Mouse (Mus musculus) embryonic facial prominence, embryonic 11.5 days (tissue): Measurements from ENCODE around the gene Polr3h. TPM values are rescaled to one million over a fixed set of nuclear protein-coding genes. Genes with fewer than 3 reads are reported as not detected.

Source experiments
- ATAC-seq: fragments of 200-750 bp; cut with Nextera tagmentation; replicated peaks from 2 replicates; pipeline ENCODE4 v1.8.0; 2017; ENCODE audit warnings: low read depth; ENCODE audit not compliant: insufficient number of reproducible peaks, low FRiP score, low TSS enrichment
- DNase-seq: peaks from one replicate; pipeline ENCODE4 v3.0.0-alpha.2; 2015; ENCODE audit warnings: low spot score
- H3K27ac ChIP-seq: fragments of 300-500 bp; sonication (generic); replicated peaks from 2 replicates; pipeline ENCODE4 v1.5.1; 2014; ENCODE audit warnings: mild to moderate bottlenecking, low read depth, low read length, control low read depth
- H3K27me3 ChIP-seq: fragments of 300-500 bp; sonication (generic); 2 replicates; pipeline ENCODE4 v1.6.1; 2014; ENCODE audit warnings: mild to moderate bottlenecking, low read length, moderate library complexity, mixed read lengths; ENCODE audit not compliant: control insufficient read depth, insufficient read depth
- H3K36me3 ChIP-seq: fragments of 300-500 bp; sonication (generic); replicated peaks from 2 replicates; pipeline ENCODE4 v1.6.1; 2014; ENCODE audit warnings: low read depth, mild to moderate bottlenecking, low read length, moderate library complexity, mixed read lengths; ENCODE audit not compliant: control insufficient read depth, insufficient read depth
- H3K4me1 ChIP-seq: fragments of 300-500 bp; sonication (generic); 2 replicates; pipeline ENCODE4 v1.6.1; 2014; ENCODE audit warnings: low read length, mixed read lengths; ENCODE audit not compliant: control insufficient read depth, insufficient read depth
- H3K4me2 ChIP-seq: fragments of 300-500 bp; sonication (generic); 2 replicates; pipeline ENCODE4 v1.6.1; 2014; ENCODE audit warnings: low read depth, mild to moderate bottlenecking, control low read depth, low read length, moderate library complexity
- H3K4me3 ChIP-seq: fragments of 300-500 bp; sonication (generic); 2 replicates; pipeline ENCODE4 v1.5.1; 2014; ENCODE audit warnings: low read depth, low read length, control low read depth
- H3K9ac ChIP-seq: fragments of 300-500 bp; sonication (generic); replicated peaks from 2 replicates; pipeline ENCODE4 v1.6.1; 2014; ENCODE audit warnings: mild to moderate bottlenecking, control low read depth, low read length
- H3K9me3 ChIP-seq: fragments of 300-500 bp; sonication (generic); replicated peaks from 2 replicates; pipeline ENCODE4 v1.6.1; 2016; ENCODE audit warnings: mild to moderate bottlenecking, low read length, inconsistent platforms, mixed read lengths; ENCODE audit not compliant: control insufficient read depth
- WGBS: fragments of 180-500 bp; shearing (Covaris S2); extraction: QIAGEN DNeasy Blood & Tissue Kit; methylation state at CpG from one replicate; pipeline ENCODE4 v1.1.7; 2014; 5-methylcytosine and 5-hydroxymethylcytosine counted together
- polyA plus RNA-seq: library from polyadenylated mRNA; unstranded; fragments of >200 nt; fragmentation: Nextera tagmentation; extraction: Ambion mirVana; gene quantifications from 2 replicates; pipeline ENCODE4 v1.2.1, GENCODE M21; 2014

The Polr3h gene
- polyA plus RNA-seq, 1 experiment from 2014 or later = 60.3 TPM

GRCm38 (mm10) chr15:81869985-81870384 lies 56.1 kb downstream of the Polr3h start:
- Histone ChIP-seq H3K4me2 (no peak overlapping the region), H3K4me3 (no peak overlapping the region), H3K9ac (no peak overlapping the region), H3K4me1 (0 out of 2 replicates have a peak, but pooled peaks cover 2% of the 10 kb centered on the region), H3K27ac (no peak overlapping the region), H3K9me3 (no peaks in the 10 kb centered on the region), H3K27me3 (no peaks in the 10 kb centered on the region), H3K36me3 (peaks cover 13% of the 10 kb centered on the region)
- DNase-seq (no peak), ATAC-seq (no peak)
- WGBS = 98% methylated on average over 5 of the region's 5 CpGs

- WGBS = 92% methylated on average over 7 of the region's 7 CpGs
- no peaks in the 10 kb centered on the region for H3K27me3 ChIP-seq
- no peak for DNase-seq
- H3K9me3 ChIP-seq = no peaks in the 10 kb centered on the region
- ATAC-seq = no peak
- H3K4me3 ChIP-seq = no peak overlapping the region
- peaks cover 8% of the 10 kb centered on the region for H3K36me3 ChIP-seq
- no peaks in the 10 kb centered on the region for H3K4me1 ChIP-seq
- H3K27ac ChIP-seq = no peak overlapping the region
- no peak overlapping the region for H3K9ac ChIP-seq
- no peak overlapping the region for H3K4me2 ChIP-seq
Measured at GRCm38 (mm10) chr15:81864238-81864637, 61.8 kb downstream of the Polr3h start.

DNA sequence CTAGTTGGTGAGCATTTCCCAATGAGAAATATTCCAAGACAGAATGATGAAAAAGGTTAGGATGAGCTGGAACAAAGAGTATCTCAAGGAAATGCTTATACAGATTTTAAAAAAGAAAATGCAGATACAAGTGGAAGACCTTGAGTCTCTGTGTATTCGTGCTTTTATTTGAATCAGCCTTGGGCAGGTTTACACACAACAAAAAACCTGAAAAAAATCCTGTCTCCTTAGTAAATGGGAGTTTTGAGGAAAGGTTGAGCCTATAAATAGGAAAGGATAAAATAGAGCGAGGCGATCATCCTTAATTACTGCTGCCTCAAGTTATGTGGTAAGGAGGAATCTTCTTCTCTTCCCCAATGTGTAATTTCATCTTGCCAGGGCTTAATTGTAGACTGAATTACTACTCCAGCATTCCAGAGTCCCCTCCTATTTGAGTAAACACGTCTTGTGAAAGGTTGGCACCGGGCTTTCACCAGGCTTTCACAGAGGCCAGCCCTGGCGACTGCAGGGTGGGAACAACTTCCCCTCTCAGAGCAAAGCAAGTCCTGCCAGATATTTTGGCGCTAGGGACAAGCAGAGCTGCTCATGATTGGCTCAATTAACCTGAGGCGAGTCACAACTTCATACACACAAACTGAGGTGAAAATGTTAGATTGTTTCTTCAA lies 65.4 kb downstream of the Polr3h start:
- WGBS = 45% methylated on average over 8 of the region's 8 CpGs
- no peaks in the 10 kb centered on the region for H3K9me3 ChIP-seq
- no peak overlapping the region for H3K27ac ChIP-seq
- no peaks in the 10 kb centered on the region for H3K36me3 ChIP-seq
- no peaks in the 10 kb centered on the region for H3K27me3 ChIP-seq
- no peaks in the 10 kb centered on the region for H3K4me1 ChIP-seq
- no peak for DNase-seq
- H3K9ac ChIP-seq = no peak overlapping the region
- no peak overlapping the region for H3K4me3 ChIP-seq
- no peak for ATAC-seq
- H3K4me2 ChIP-seq = no peak overlapping the region

DNA sequence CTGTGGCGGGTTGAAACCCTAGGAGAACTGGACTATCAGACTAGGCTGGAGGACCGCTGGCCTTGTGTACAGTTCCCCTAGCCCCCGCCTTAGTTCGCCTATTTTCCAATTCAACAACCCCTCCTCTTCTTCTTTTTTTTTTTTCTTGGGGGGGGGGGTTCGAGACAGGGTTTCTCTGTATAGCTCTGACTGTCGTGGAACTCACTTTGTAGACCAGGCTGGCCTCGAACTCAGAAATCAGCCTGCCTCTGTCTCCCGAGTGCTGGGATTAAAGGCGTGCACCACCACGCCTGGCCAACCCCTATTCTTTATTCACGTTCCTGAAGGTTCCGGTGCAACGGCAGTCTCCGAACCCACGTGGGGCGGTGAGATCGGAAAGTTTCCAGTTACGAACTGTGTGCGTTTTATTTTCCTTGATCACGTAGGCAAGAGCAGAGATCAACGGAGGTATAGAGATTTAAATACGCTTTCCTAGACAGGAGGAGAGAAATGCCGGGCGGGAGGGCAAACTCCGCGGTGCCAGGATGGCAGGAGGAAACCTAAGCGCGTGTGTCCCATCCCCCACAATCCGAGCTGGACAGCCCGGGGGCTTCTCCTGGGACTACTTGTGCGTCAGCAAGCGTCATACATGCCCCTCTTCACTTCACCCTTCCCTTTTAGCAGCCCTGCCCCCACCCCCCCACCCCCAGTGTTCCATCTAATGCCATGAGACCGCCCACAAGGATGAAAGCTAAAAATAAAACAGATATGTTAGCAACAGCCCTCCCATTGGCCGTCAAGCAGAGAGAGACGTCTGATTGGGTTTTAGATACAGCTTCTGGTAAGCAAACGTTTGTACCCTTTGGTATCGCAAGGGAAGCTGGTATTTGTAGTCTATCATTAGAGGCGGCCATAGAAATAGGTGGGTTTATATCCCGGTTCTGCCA lies 66.4 kb downstream of the Polr3h start:
- H3K9me3 ChIP-seq = no peaks in the 10 kb centered on the region
- peak overlapping the region; percentile 76 for H3K4me2 ChIP-seq
- H3K9ac ChIP-seq = peak overlapping the region; percentile 83
- DNase-seq = peak; percentile 95
- H3K4me1 ChIP-seq = no peaks in the 10 kb centered on the region
- 0% methylated on average over 39 of the region's 39 CpGs for WGBS
- peak overlapping the region; percentile 77 for H3K27ac ChIP-seq
- no peaks in the 10 kb centered on the region for H3K36me3 ChIP-seq
- H3K4me3 ChIP-seq = peak overlapping the region; percentile 81
- no peaks in the 10 kb centered on the region for H3K27me3 ChIP-seq
- ATAC-seq = peak; percentile 70

DNA sequence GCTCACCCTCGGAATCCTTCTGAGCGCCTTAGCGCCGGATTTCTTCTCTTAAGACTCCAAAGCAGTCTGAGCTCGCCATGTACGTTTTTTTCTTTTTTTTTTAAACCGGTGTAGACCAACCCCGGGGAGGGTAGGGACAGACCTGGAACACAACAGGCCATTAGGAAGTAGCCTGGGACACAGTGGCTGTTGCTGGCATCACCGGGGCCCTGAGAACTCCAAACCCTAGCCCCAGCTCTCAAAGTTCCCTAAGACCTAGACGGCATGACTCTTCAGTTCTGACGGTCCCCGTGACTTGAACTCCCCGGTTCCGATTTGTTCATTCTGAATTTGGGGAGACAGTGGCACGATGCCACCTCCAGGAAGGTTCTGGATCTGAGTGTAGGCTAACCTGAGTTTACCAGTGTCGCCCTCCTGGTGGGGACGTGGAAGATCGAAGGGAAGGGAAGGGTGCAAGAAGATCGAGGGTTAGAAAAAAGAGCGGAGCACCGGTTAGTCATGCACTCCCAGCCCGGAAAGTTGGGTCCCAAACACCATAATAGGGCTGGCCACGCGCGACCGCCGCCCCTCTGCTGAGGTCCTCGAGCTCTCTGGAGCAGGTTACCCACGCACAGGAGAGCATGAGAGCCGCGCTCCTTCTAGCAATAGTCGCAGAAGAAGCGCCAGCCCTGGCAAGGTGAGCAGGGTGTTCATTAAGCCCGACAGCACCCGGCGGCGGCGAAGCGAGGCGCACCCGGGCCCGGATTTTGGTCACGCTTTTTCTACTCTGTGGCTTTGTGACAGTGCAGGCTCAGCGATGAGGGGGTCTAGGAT lies 67.3 kb downstream of the Polr3h start, which contains the start of gene Tob2:
Gene Tob2 (minus strand): TSS at position 280 of the 813 bp plus-strand sequence.
- DNase-seq (peak; percentile 58), ATAC-seq (no peak)
- H3K9ac ChIP-seq = peak within 1 kb of the TSS; percentile 83
- peak within 1 kb of the TSS; percentile 81 for H3K4me3 ChIP-seq
- no peaks in the 10 kb centered on the region for H3K4me1 ChIP-seq
- no peaks in the 10 kb centered on the region for H3K36me3 ChIP-seq
- no peaks in the 10 kb centered on the region for H3K27me3 ChIP-seq
- no peaks in the 10 kb centered on the region for H3K9me3 ChIP-seq
- peak within 1 kb of the TSS; percentile 77 for H3K27ac ChIP-seq
- under 1% methylated on average over 44 of the region's 44 CpGs for WGBS
- H3K4me2 ChIP-seq = peak within 1 kb of the TSS; percentile 76

DNA sequence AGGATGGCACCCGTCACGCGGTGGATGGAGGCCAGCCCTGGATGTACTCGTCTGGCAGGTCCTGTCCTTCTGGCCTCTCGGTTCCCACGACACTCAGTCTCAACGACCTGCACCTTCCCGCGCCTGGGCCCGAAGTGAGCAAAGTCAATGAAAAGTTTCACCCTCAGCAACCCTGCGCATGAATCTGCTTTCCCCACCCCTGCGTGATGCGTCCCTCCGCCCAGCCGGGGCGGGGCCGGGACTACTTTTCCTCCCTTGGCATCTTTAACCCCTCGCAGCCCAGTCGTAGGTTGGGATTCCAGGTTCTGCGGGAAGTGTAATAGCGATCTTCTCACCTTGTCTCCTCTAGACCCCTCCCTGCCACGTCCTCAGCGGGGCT lies 67.9 kb downstream of the Polr3h start:
- peak; percentile 96 for DNase-seq
- H3K9me3 ChIP-seq = no peaks in the 10 kb centered on the region
- no peaks in the 10 kb centered on the region for H3K27me3 ChIP-seq
- peak overlapping the region; percentile 81 for H3K4me3 ChIP-seq
- no peaks in the 10 kb centered on the region for H3K4me1 ChIP-seq
- H3K4me2 ChIP-seq = peak overlapping the region; percentile 76
- ATAC-seq = peak; percentile 46
- no peaks in the 10 kb centered on the region for H3K36me3 ChIP-seq
- peak overlapping the region; percentile 71; the same call in 1 of the 2 replicates for H3K27ac ChIP-seq
- WGBS = 0% methylated on average over 23 of the region's 23 CpGs
- H3K9ac ChIP-seq = peak overlapping the region; percentile 83

DNA sequence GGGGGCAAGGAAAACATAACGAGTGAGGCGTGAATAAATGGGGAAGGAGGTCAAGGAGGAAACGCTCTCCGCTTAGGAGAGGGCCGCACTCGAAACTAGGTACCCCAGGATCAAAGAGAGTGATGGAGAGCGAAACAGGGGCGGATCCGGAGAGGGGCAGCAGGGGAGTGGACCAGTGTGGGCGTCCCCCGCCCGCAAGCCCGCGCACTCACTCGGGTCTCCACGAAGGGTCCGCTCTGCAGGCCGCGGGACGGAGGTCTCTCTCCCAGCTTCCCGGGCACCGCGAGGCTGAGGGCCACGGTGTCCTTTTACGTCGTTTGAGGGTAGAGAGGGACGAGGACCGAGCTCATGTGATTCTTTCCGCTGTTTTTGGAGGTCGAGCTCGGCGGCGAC lies 68.3 kb downstream of the Polr3h start:
- ATAC-seq (peak; percentile 29), DNase-seq (peak; percentile 71)
- H3K9ac ChIP-seq = peak overlapping the region; percentile 83
- no peaks in the 10 kb centered on the region for H3K4me1 ChIP-seq
- peak overlapping the region; percentile 76 for H3K4me2 ChIP-seq
- H3K4me3 ChIP-seq = peak overlapping the region; percentile 81
- no peaks in the 10 kb centered on the region for H3K27me3 ChIP-seq
- 0% methylated on average over 33 of the region's 33 CpGs for WGBS
- H3K27ac ChIP-seq = peak overlapping the region; percentile 71; the same call in 1 of the 2 replicates
- H3K9me3 ChIP-seq = no peaks in the 10 kb centered on the region
- no peaks in the 10 kb centered on the region for H3K36me3 ChIP-seq
